Mouse (Mus musculus): ENCODE measurements around the gene Ap3m1.

Ap3m1 gene

DNA sequence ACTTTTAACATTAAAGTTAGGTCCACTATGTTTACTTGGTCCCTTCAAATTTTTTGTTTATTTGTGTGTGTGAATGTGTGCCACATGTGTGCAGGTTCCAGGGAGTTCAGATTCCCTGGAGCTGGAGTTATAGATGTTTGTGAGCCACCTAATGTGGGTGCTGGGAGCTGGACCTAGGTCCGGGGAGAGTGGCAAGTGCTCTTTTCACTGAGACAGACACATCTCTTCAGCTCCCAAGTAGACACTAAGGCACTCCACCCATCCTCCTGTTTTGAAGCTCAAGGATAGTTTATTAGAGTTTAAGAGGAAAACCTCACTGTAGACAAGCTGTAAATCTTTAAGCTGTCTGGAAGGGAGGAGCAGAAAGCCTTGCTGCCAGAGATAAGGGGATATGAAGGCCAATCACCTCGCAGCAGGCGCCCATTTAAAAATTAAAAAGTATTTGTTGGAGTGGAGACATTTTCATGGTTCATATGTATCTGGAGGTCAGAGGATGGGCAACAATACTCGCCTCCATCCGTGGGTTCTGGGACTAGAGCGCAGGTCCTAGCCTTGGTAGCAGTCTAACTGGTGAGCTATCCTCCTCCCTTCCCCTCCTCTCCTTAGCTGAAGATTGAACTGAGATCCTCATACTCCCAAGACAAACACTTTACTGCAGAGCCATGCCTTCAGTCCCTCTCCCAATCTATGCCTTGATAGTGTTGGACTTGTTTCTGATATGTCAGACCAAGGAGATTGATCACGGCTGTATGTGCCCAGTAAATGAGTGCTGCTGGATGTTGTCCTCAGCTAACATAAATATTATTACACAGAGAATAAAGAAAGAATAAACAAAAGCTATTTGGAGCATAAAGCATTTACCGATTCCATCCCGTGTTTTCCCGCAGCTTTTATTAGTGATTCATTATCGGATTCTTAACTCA is 22.4 kb upstream of the Ap3m1 start:
- in situ Hi-C loops (cut with MboI, MseI), result loop anchor here (5.0 to 10.0 kb wide), 2 partner anchors 38 to 910 kb away; no protein-coding TSS in a partner anchor

DNA sequence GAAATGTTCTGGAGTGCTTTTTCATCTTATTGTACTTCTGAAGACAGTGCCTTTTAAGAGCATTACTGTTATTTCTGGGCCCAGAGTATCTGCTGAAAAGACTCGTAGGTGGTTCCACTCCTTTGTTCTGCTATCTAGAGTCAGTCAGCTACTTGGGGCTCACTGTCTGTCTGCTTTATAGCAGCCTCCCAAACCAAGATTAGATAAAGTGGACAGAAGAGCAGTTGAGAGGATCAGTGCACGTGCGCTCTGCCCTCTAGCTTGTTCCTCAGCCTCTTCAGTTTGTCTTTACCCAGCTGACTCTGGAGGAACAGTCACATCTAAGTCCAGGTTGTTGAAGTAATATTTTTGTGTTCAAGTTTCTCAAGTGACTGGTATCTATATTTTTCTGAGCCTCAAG is 21.7 kb upstream of the Ap3m1 start:
- in situ Hi-C loops (cut with MboI, MseI), result loop anchor here (5.0 to 10.0 kb wide), 2 partner anchors 38 to 909 kb away; no protein-coding TSS in a partner anchor

DNA sequence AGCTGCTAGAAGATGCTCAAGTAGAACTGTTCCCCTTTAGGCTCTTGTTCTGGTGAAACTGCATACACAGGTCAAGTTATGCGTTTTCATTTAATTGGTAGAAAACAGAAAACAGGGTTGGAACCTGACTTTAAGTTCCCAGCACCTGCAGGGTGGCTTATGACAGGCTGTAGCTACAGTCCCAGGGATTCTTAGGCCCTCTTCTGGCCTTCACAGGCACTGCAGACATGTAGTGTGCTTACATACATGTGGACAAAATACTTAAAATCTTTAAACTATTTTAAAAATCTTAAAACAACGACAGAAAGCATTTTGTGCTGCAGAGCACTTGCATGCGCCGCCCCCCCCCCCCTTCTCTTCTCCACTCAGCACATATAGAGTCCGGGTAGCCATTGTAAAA is 17.3 kb upstream of the Ap3m1 start:
- in situ Hi-C loops (cut with MboI, MseI), result no loop called here

DNA sequence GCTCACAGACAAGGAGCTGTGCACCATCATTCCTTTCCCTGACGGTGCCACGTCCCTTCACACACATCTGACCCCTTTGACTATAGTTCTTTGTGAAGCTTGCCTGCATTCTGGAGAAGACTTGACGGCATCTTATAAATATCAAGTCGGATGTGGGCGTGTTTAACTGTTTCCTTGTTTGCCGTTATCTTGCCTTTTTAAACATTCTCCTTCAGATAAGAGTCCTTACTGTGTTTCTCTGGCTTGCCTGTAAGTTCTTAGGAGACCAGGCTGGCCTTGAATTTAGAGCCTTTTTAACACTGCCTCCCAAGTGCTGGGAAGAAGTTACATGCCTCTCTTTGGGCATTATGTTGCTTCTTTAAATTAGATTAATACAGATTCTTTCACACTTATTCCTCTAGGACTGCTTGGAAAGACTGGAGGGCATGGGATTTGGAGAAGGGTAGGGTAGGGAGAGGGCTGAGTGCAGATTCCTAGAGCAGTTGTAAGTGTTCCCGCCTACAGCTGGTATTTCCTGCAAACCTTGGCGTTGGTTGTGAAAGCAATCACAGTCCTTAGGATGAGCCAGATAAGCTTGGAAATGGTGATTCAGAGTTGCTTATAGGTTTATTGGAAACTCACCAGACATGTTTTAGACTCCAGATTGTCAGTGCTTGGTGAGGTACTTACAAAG is 13.3 kb upstream of the Ap3m1 start:
- in situ Hi-C loops (cut with MboI, MseI), result no loop called here

DNA sequence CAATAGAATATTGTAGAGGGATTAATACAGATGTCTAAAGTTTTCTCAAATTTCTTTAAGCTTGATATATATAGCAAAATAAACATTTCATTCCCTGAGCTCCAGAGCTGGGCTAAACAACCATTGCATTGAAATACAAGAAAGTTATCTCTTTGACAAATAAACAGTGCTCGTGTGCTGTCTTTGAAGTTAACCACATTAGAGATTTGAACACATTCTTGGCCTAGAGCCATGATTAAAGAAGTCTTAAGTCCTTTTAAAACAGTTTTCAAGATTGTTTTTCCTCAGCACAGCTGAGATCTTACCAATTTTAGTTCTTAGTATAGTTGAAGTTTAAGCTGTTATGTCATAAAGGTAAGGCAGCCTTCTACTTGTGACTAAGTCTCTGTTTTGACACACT is 12.0 kb upstream of the Ap3m1 start:
- in situ Hi-C loops (cut with MboI, MseI), result no loop called here

DNA sequence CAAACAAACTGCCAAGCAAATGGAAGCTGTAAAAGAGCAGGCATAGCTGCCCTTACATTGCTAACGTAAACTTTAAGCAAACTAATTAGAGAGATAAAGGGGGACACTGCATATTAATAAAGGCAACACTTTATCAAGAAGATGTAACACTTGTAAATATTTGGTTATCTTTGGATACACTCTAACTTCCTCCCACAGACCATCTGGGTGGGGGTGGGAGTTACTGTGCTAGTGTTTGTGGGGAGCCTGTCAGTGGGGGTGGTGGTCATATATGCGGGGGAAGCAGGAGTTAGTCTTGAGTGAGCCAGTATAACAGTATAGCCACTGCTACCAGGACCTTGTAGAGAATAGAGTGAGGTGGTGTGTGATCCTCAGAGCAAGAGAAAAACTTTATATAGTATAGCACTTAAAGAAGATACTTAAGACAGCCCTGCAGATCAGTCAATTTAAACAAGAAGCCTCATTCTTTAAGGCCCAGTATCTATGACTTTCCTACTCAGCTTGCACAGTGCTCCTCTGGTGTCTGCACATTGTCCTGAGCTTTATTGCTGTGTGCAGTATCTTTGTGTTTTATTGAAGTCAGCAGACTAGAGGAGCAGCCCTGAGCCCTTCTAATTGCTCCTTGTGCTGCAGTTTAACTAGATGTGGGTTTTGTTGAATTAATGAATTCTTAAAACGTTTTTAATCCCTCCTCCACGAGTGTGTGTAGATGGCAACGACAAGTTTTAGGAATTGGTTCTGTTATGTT is 10.6 kb upstream of the Ap3m1 start:
- in situ Hi-C loops (cut with MboI, MseI), result no loop called here

DNA sequence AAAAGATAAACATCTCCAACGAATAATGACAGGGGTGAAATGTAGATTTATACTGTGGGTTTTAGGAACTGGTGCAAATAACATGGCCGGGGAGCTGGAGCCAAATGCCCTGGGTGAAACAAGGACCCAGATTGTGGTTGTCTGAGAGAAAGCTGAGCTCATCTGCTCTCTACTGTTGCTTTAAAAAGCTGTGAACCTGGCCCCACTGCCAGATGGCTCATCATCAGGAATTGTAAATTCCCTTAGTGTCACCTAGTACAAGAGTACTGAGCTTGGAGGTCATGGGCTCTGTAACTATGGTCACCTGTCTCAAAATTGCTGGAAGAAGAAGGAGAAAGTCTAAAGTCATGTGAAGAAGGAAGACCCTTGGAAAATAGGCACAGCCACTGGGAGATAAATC is 6.7 kb upstream of the Ap3m1 start:
- in situ Hi-C loops (cut with MboI, MseI), result no loop called here

DNA sequence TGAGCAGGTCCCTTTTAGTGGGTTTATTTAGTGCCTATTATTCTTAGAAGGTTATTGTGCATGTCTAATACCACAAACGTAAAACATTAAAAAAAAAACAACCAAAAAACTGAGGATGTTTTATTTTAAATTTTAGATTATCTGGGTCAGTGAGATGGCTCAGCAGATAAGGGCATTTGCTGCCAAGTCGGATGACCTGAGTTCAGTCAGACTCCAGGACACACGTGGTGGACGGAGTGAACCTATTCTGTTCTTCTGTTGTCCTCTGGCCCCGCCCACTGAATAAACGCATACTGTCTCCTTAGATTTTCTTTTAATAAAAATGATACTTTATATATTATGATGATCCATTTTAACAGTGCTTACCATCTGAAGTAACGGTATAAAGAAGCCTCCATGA is 1.3 kb upstream of the Ap3m1 start:
- in situ Hi-C loops (cut with MboI, MseI), result no loop called here

DNA sequence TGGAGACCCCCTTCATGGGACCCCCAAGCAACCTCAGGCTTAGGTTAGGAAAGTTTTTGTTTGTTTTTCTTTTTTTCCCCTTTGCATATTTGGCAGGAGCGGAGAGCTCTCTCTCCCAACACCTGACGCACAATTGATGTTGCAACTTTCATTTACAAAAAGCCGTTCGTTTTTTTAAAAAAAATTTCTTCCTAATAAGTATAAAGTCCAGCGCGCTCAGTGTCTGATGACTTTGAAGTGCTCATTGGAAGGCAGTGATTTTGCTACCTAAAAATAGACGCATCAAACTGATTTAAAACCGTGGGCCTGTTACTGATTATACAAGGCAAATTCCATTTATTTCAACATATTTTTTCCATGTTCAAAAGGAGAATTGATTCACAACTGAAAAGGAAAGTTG is 843 bp upstream of the Ap3m1 start:
- in situ Hi-C loops (cut with MboI, MseI), result no loop called here

DNA sequence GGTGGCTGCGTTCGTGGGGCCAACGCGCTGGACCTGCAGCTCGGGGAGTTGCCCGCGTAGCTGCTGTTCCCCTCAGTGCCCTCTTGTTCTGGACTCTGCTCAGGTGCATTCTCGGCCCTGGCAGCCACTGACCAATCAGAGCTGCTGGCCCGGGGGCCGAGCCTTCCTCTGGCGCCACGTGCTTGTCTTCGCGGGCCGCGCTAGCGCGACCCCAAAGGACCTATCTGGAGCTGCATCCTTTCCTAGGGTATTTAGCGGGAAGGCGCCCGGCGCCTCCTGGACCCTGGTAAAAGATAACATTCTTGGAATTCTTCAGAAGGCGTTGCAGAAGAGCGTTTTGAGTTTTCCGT is 448 bp upstream of the Ap3m1 start:
- in situ Hi-C loops (cut with MboI, MseI), result no loop called here

DNA sequence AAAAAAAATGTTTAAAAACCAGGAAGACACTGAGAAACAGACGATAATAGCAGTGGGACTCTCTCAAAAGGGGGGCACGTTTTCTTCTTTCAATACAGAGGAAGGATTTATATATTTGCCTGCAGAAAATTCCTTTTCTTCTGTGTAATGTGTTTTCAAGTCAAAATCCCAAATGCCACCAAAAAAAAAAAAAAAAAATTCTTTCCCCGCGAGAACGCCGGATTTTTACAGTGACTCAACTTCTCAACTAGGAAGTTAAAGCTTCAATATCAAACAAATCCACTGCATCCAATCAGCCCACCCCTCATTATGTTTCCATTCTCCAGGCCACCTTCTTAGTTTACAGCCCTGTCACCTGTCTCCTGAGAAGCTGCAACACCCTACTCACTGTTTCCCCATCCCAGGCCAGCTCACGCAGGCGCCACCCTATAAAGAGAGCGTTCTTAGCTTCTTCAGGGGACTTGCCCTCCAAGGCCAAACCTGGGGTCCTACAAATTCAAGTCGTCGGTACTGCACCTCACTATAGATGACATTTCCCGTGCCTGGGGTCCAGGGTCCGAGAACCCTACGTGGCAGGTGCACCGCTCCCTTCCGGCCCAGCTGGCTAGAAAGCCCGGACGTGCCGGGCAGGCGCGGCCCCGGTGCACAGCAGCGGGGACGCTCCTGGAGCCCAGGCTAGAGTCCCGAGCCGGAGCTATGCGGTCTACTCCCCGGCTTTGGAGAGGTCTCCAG is 762 bp downstream of the Ap3m1 start:
- in situ Hi-C loops (cut with MboI, MseI), result no loop called here

DNA sequence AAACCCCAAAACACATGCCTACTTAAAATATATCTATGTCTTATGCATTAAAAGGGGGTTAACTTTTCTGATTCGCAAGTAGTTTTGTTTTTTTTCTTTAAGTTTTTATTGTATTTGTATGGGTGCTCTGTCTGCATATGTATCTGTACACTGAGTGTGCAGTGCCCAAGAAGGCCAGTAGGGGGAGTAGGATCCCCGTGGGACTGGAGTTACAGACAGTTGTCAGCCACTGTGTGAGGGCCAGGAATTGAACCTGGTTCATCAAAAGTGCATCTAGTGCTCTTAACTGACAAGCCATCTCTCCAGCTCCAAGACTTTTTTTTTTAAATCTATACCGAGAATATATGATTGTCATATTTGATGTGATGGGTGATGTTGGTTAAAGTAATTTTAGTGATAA is 1.6 kb downstream of the Ap3m1 start:
- in situ Hi-C loops (cut with MboI, MseI), result no loop called here

DNA sequence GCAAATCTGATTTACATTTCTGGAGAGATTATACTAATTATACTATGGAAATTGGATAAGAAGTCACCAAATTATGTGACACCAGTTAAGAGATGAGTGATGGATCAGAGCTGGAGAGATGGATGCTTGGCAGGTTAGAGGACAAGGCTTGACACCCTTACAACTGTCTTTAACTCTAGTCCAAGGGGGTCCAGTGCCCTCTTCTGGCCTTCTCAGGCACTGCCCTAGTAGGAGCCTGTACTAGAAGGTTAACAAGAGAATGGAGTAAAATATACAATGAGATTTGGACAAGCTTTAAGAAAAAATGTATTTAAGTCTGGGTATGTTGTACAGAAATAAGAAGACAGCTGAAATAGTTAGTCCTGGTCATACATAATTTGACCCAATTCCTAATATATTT is 3.4 kb downstream of the Ap3m1 start:
- in situ Hi-C loops (cut with MboI, MseI), result no loop called here

DNA sequence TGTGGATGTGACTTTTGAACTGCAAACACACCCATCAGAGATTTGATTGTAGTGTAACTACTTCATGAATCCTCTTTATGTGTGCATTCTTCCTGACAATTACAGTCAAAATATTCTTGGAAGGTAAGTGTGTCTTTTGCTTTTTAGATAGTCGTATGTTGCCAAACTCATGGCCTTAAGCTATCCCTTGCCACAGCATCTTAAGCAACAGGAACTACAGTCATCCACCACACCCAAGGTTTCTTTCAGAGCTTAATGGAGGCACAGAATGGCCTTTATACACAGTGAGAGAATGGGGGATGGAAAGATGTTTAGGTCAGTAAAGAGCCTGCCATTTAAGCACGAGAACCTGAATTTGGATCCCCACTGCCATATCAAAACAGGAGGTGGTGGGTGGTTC is 4.5 kb downstream of the Ap3m1 start:
- in situ Hi-C loops (cut with MboI, MseI), result no loop called here

DNA sequence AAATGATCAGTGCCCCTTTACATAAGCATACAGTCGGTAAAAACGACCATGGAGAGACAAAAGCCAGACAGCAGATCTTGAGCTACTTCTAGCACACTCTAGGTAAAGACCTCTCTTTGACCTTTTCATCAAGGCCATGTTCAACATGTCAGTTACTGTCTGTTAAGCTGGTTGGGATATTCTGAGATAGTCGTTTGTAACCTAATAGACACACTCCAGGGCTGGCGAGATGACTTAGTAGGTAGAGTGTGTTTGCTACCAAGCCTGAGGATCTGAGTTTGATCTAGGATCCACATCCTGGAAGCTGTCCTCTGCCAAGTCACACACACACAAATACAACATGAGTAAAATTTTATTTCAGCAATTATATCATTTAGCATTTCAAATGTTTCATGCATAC is 12.7 kb downstream of the Ap3m1 start:
- in situ Hi-C loops (cut with MboI, MseI), result loop anchor here in 1 of 2 experiments (5.0 kb wide), 1 partner anchor 343 kb away; no protein-coding TSS in a partner anchor

DNA sequence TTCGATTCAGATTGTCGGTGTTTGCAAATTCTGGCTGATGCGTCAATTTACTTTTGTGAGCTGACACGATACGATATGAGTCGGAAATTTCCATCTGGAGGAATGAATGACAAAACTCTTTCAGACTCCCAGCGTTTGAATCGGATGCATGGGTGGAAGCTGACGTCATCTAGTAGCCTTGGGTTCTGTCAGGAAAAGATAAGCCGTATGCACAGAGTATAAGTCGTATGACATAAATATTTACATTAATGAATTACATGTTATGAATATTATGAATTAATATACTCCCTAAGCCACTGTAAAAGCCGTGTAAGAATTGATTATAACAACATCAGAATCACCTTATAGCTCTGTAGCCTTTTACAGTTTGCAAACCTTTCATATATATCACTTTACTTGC is 13.2 kb downstream of the Ap3m1 start:
- in situ Hi-C loops (cut with MboI, MseI), result loop anchor here in 1 of 2 experiments (5.0 kb wide), 1 partner anchor 343 kb away; no protein-coding TSS in a partner anchor

DNA sequence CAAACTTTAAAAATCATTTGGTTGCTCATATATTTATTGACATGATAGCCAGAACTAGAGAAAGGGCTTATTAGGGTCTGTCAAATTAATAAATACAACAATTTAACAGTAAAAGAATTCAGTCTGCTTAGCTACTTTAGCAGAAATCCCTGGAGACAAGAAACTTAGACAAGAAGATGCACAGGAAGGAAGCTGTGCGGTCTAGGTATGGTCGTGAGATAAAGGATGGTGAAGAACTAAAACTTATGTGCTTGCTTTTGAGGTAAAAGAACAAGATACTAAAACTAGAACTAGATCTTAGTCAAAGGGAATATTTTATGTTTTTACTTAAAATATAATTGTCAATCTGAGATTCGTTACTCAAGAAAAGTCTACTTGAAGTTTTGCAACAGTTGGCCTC is 17.5 kb downstream of the Ap3m1 start:
- in situ Hi-C loops (cut with MboI, MseI), result loop anchor here in 1 of 2 experiments (5.0 kb wide), 1 partner anchor 348 kb away; no protein-coding TSS in a partner anchor

DNA sequence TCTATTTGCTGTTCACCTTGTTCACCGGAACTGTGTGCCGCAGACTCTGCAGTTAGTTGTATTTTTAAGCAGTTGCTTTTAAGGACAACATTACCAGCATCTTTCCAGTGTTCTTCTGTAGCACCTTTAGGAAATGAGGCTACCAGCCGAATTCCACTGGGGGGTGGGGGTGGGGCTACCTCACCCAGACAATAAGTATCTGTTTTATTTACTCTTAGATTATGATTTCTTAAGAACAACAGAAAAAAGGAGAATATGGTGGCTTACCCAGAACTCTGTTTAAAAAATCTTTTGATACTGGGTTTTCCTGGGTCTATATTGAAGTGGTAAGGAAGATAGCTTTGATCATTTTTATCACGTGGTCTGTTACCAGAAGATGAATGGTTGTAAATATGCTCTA is 18.0 kb downstream of the Ap3m1 start:
- in situ Hi-C loops (cut with MboI, MseI), result no loop called here

DNA sequence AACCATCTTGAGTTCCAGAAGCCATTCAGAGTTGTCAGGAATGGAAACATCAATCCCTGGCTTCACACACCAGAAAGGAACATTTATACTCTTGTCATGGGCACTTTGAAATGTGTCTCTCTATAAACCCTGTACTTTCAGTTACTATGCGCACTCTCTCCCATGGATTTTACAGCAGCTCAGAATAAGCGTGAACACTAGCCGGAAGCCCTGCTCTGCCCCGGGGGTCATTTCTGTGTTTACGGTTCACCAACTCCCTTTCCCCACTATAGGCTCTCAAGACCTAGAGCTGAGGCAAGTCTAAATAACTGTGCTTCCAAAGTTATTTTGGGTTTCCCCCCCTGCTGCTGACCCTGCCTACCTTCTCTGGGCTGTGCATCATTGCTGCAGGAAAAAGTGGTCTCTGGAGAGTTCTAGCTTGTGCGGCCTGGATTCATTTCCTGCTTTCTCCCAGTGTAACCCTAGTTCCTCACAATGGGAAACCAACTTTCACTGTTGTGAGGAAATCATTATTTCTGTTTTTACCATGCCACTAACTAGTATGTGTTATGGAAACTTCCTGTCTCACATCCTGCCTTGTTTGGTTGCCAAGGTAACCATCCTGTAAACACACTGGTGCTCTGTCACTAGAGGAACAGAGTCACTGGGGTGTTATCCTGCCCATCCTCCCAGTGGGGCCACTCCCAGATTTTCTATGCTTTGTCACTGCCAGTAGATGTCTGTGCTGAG is 20.4 kb downstream of the Ap3m1 start:
- in situ Hi-C loops (cut with MboI, MseI), result no loop called here

DNA sequence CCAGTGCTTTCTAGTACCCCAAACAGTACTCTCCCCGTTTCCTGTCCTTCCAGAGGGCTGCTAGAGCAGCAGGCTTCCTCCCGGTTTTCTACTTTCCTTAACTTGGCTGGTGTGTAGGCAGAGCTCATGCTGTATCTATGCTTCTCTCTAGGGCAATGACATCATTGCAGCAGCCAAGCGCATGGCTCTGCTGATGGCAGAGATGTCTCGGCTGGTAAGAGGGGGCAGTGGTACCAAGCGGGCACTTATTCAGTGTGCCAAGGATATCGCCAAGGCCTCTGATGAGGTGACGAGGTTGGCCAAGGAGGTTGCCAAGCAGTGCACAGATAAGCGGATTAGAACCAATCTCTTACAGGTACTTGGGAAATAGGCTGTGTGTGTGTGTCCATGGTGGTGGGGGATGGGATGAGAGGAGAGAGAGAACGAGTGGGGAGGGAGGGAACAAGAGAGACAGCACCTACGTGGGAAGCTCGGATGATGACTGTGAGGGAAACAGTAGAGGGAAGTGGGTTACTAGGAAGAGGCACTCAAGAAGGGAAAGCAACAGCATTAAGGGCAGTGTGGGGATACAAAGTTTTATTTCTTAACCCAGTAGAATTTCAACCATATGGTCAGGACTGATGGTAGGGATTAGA is 23.2 kb downstream of the Ap3m1 start:
- in situ Hi-C loops (cut with MboI, MseI), result no loop called here

Measured in T-helper 17 cell (primary cell).